Mouse (Mus musculus) ovary, postnatal 10 days (tissue): ENCODE data around the gene Pdp2.
"Not testable (repeated sequence)": the region's sequence is repeated elsewhere in the genome, so short reads cannot be mapped to it uniquely, and the experiment has no call there.

ENCODE experiments used
- DNase-seq: peaks from one replicate; pipeline ENCODE4 v3.0.0; 2022; ENCODE audit warnings: low spot score

Gene Pdp2

DNA sequence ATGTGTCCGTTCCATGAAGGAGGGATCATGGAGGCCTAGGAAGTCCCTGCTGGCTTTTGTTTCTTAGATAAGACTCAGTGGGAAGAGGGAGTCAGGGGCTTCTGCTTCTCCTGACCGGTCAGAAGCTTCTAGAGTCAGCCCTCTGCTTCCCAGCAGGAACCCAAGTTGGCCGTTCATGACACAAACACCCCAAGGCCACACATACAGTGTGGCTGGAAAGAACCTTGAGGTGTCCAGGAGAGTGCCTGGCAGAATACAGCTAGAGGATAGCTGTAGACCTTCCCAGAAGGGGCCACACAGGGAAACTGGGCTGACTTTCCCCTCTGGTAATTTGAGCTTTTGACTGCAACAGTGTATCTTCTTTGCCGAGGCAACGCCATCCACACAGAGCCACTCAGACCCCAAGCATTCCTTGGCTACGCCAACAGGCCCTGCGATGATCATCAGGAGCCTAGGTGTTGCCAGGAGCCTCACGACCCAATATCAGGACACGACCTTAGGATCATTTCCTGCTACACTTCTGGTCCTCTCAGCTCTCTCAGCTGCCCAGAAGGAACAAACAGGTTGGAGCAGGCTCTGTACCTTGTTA lies 42.0 kb downstream of the Pdp2 start:
- DNase-seq: no peak

DNA sequence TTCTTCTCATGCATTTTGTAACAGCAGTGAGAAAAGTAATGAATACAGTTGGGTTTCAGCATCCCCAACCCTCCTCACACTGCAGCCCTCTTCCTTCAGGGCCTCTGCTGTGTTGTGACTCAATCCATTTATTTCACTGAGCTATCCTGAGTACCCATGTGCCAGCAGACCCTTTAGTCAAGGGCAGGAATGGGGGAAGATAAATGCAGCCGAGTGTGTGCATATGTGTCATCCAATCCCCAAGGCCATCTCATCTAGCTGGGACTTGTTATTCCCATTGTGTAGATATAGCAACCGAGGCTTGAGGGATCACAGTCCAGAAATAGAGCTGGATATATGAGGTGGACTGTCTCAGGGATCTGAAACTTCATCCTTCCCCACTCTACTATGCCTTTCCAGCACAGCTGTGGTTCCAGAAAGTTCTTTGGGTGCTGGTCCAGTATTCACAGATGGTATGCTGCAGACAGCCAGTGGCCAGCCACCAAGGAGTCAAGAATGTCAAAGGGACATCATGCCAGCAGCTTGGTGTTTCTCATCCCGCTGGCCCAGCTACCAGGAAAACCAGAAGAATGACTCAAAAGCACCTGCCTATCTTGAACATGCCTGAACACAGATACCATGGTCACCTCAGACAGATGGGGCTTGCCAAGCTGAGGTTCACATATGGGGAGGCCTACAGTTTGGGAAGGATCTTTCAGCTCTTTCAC lies 43.9 kb downstream of the Pdp2 start:
- DNase-seq: no peak

DNA sequence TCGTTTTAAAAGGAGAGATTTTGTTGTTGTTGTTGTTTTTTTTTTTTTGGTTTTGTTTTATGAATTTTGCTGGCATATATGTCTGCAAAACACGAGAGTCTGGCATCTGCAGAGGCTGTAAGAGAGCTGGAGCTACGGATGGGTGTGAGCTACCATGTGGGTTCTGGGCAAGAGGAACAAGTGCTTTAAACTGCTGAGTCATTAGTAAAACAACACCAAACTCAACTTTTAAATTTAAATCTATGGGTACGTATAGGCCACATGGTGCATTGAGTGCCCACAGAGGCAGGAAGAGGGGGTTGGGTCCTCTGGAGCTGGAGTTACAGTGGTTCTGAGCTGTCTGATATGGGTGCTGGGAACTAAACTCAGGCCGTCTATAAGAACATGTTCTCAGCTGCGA lies 46.8 kb downstream of the Pdp2 start:
- no peak for DNase-seq

DNA sequence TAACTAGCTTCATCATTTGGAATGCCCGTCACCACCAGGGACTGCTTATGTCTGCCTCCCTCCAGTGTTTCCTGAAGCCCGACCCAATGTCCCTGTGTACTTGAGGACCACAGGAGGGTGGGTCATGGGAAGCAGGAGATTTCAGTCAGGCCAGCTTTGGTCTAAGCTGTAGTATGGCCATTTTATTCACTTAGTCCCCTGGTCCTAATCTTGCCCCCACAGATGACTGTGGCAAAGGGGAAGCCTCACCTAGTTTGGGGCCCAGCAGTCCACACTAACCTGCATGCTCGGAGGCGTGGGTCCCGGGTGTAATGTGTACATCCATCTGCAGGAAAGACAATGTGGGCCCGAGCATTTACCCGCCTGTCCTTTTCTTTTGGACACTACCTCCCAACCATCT lies 49.0 kb downstream of the Pdp2 start:
- no peak for DNase-seq

DNA sequence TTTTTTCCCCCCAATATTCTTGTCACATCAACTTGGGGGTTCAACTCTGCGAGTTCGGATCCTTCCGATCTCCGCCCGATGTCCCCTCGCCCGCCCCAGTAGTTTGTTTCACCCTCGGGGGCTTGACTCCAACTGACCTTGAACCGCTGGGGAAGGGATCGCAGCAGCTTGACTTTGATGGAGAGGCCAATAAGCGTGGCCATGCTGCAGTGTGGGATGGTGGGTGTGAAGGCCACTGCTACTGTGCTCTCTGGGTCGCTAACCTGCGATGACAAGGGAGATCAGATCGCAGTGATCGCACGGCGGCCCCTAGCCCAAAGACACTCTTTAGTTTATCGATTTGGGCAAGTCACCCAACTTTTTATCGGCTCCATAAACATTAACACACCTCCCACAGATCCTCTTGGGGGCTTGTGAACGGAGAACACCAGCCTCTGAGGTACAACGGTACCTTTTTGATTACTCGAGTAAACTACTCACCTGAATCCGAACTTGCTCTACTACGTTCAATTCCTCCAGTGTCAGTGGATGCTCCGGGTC lies 49.6 kb downstream of the Pdp2 start:
- no peak for DNase-seq

DNA sequence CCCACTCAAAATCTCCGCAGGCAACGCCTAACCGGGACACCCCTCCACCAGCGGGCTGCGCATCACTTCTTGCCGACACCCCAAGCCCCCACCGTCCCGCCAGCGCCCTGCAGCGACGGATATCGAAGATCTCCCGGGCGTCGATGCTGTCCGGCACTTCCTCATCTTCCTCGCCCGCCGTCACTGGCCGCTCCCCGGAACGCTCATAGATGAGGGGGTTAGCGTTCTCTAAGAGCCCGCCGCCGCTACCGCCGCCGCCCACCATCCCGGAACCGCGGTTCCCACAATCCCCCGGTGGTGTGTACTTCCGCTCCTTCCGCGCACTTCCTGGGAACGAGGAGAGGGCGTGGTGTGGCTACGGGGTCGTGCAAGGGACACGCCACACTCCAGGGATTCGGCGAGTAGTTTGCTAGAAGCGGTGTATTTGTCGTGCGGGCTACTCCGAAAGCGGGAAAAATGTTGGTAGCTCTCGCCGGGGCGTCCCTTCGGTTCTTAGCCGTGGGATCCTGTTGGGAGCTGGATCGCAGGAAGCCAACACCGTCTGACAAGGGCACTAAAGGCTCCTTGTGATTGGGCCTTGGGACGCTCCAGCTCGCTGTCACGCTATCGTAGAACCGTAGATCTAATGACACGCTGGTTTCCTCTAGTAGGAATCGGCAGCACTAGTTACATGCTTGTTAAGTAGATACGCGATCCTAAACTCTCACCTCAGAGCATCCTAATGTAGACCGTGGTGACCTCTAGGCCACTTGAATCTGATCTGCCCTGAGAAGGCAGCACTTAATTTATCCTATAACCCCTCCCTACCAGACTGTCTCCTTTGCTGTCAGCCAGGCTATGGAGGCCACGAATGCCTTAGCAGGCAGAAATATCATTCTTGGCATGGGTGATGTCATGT lies 50.4 kb downstream of the Pdp2 start, which contains the start of gene Ciao2b:
Gene Ciao2b, minus strand, starts transcription at position 540 of the 898 bp plus-strand sequence.
- DNase-seq: peak; percentile 74

DNA sequence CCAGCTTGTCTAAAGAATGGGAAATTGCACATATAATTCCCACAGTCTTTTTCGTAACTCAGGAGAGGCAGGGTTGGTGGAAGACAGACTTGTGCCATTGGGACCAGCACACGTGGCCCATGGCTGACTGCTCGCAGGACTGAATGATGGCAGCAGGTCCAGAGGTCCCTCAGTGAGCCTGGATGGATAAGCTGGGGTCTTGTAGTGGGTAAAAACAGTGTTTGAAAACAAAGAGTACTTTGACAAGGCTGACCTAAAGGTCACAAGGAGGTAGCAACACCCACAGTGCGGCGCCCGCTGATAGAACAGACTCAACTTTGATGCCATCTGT lies 51.0 kb downstream of the Pdp2 start:
- DNase-seq: no peak

DNA sequence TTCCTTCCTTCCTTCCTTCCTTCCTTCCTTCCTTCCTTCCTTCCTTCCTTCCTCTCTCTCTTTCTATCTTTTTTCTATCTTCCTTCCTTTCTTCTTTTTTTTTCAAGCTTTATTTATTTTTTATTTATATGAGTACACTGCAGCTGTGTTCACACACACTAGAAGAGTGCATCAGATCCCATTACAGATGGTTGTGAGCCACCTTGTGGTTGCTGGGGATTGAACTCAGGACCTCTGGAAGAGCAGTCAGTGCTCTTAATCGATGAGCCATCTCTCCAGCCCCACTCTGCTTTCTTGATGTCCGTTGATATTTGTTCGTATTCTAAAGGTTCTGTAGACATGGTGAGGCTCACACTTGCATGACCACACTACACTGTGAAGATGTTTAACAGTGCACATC lies 52.9 kb downstream of the Pdp2 start:
- DNase-seq: not testable (repeated sequence)
